Mouse (Mus musculus): Measurements from ENCODE around the gene Csnk1g1. TPM values are rescaled to one million over a fixed set of nuclear protein-coding genes. Genes with fewer than 3 reads are reported as not detected.

Gene Csnk1g1
- polyA plus RNA-seq, 1 experiment from 2014 or later = 22.9 TPM

DNA sequence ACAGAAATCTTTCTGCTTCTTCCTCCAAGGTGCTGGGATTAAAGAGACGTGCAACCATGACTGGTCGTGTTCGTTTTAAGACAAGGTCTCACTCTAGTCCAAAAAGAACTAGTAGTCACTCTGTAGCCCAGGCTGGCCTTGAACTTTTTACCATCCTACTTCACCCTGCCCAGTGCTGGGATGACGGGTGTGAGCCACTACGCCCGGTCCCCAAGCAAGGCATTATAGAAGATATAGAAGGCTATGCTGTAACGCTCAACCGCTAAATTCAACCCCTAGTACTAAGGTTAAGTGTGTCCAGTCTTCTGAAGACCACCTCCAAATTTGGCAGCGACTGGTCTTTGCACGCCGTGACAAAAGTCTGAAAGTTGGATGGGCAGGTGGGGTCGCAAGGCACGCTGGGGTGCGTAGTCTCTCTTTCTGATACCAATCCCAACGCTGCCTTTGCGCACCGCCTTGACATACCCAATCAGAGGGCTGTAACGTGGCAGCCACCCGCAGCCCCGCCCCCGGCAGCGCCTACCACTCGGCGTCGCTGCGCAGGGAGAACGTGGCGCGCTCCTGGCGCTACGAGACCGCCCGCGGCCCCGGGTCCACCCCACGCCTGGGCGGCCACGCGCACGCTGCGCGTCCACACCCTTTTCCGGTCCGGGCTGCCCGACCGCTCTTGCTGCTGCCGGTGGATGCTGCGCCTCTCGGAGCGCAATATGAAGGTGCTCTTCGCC, 151.0 kb downstream of the Csnk1g1 start, which contains the start of gene Ppib:
Gene Ppib, plus strand, starts transcription at position 640 of the 725 bp plus-strand sequence.
- Histone ChIP-seq H3K27me3 (no peaks in the 10 kb centered on the region), H3K4me1 (replicated peaks) (peaks cover 28% of the 10 kb centered on the region), H3K4me3 (peak within 1 kb of the TSS; percentile 74), H3K27ac (replicated peaks) (peak within 1 kb of the TSS; percentile 87), H3K9me3 (no peaks in the 10 kb centered on the region), H3K9ac (peak within 1 kb of the TSS; percentile 87), H3K4me2 (peak within 1 kb of the TSS; percentile 80), H3K36me3 (peaks cover 23% of the 10 kb centered on the region)
- under 1% methylated on average over 51 of the region's 51 CpGs for WGBS
- ATAC-seq (ENCODE audit: low FRiP score, low read depth) = peak; percentile 97

DNA sequence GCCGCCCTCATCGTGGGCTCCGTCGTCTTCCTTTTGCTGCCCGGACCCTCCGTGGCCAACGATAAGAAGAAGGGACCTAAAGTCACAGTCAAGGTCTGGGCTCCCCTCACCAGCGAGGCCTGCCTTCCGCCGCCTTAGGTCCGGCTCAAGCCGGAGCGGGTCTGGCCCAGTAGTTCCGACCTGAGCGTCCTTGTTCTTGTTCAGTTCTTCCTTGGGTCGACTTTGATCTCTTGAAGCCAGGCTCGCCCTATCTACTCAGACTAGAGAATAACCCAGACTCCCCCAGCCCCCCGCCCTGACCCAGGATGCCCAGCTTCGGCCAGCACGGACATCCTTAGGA, 151.6 kb downstream of the Csnk1g1 start:
- peak; percentile 77 for ATAC-seq (ENCODE audit: low FRiP score, low read depth)
- H3K4me1 ChIP-seq (replicated peaks) = peaks cover 28% of the 10 kb centered on the region
- H3K9ac ChIP-seq = peak overlapping the region; percentile 87
- peak overlapping the region; percentile 74 for H3K4me3 ChIP-seq
- H3K9me3 ChIP-seq = no peaks in the 10 kb centered on the region
- under 1% methylated on average over 20 of the region's 20 CpGs for WGBS
- H3K4me2 ChIP-seq = peak overlapping the region; percentile 80
- H3K27me3 ChIP-seq = no peaks in the 10 kb centered on the region
- peaks cover 26% of the 10 kb centered on the region for H3K36me3 ChIP-seq
- peak overlapping the region; percentile 87 for H3K27ac ChIP-seq (replicated peaks)

DNA sequence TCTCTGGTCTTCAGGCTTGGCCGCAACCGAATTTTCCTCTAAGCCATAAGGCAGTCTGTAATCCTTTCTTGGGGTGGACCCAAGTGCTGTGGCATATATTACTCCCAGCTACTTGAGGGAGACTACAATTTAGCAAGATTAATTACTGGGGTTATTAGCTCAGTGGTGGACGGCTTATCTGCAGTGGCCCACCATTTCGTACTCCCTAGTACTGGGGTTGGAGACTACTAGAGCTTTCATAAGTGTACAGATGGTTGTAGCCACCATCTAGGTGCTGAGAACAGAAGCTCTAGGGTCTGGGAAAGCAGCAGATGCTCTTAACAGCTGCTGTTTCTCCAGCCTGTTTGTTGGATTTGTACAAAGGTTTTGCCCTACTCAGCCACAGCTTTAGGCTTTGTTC, 152.3 kb downstream of the Csnk1g1 start:
- Histone ChIP-seq H3K9me3 (no peaks in the 10 kb centered on the region), H3K4me1 (replicated peaks) (peaks cover 28% of the 10 kb centered on the region), H3K4me2 (peak overlapping the region; percentile 80), H3K36me3 (peaks cover 33% of the 10 kb centered on the region), H3K27me3 (no peaks in the 10 kb centered on the region), H3K27ac (replicated peaks) (peak overlapping the region; percentile 87), H3K4me3 (peak overlapping the region; percentile 74), H3K9ac (peak overlapping the region; percentile 87)
- WGBS = 32% methylated on average over 4 of the region's 4 CpGs
- ATAC-seq (ENCODE audit: low FRiP score, low read depth) = no peak

DNA sequence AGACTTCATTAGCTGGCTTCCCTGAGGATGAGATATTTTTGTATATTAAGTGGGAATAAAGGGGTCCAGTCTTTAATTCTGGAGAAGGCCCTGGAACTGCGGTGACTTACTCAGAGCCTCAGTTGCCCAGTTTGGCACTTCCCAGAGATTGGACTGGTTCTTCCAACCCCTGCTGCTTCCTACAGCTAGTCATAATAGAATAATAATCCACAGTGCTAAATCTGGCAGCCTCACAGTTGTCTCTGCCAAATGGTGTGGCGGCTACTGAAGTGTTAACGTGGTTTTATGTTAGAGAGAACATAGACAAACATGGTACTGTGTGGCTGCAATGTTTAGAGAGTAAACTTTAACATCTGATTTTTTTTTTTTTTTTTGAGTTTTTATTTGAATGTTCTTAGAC, 152.9 kb downstream of the Csnk1g1 start:
- Histone ChIP-seq H3K27ac (replicated peaks) (peak overlapping the region; percentile 87; the same call in 1 of the 2 replicates), H3K9ac (peak overlapping the region; percentile 87), H3K27me3 (no peaks in the 10 kb centered on the region), H3K4me3 (peak overlapping the region; percentile 74), H3K4me1 (replicated peaks) (peaks cover 28% of the 10 kb centered on the region), H3K36me3 (peaks cover 40% of the 10 kb centered on the region), H3K4me2 (peak overlapping the region; percentile 80), H3K9me3 (no peaks in the 10 kb centered on the region)
- WGBS = 76% methylated on average over 3 of the region's 3 CpGs
- no peak for ATAC-seq (ENCODE audit: low FRiP score, low read depth)

DNA sequence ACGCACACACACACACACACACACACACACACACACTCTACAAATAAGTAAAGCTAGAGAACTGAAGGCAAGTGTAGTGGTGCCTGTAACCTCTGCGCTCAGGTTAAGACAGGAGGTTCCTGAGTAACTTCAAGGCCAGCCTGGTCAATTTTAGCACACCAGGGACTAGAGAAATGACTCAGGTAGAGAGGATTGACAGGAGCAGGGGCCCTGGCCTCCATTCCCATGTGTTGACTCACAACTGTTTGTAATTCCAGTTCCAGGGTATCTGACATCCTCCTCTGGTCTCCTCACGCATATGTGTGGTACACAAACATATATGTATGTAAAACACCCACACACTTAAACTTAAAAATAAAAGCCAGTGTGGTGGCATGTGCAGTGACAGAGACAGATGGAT, 154.7 kb downstream of the Csnk1g1 start:
- Histone ChIP-seq H3K4me1 (replicated peaks) (peaks cover 28% of the 10 kb centered on the region), H3K27me3 (peaks cover 12% of the 10 kb centered on the region), H3K36me3 (peaks cover 48% of the 10 kb centered on the region), H3K9ac (no peak overlapping the region), H3K27ac (replicated peaks) (no peak overlapping the region), H3K4me2 (no peak overlapping the region), H3K4me3 (no peak overlapping the region), H3K9me3 (no peaks in the 10 kb centered on the region)
- no peak for ATAC-seq (ENCODE audit: low FRiP score, low read depth)
- 91% methylated on average over 3 of the region's 3 CpGs for WGBS

DNA sequence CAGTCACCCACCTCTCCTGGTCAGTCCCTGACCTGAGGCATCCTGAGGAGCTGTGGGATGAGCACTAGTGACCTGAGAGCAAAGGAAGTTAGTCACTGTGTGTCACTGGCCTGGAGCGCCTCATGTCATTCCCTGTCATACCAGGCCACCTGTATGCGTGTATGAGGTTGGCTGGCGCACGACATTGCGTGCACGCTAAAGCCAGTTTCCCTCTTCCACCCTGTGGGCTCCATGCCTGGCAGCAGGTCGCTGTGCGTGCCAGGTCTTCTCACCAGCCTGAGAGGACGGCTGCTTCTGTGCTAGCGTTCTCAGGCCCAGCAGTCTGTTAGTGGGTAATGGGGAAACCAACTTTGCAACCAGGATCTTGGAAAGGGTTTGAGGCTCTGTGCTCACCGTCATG, 155.6 kb downstream of the Csnk1g1 start:
- H3K9me3 ChIP-seq = no peaks in the 10 kb centered on the region
- H3K36me3 ChIP-seq = peaks cover 48% of the 10 kb centered on the region
- H3K4me1 ChIP-seq (replicated peaks) = peaks cover 31% of the 10 kb centered on the region
- WGBS = 98% methylated on average over 11 of the region's 11 CpGs
- ATAC-seq (ENCODE audit: low FRiP score, low read depth) = no peak
- no peak overlapping the region for H3K9ac ChIP-seq
- no peak overlapping the region for H3K4me2 ChIP-seq
- no peak overlapping the region for H3K4me3 ChIP-seq
- no peak overlapping the region for H3K27ac ChIP-seq (replicated peaks)
- peaks cover 12% of the 10 kb centered on the region for H3K27me3 ChIP-seq

DNA sequence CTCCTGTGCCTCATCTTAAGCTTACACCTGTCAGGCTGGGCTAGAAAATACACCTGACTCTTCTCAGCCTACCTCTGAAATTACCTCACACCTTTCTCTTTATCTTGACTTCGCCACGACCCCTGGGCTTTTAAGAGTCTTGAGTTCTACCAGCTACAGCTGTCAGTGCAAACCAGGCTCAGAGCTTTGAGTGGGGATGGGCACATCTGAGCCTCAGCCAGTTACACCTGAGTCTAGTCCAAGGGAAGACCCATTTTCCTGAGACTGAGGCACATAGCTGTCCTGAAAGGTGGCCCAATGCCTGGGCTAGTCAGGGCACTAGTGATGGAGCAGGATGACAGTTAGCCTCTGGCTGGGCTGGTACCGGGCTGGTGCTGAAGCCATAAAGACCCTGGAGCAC, 158.1 kb downstream of the Csnk1g1 start:
- H3K9ac ChIP-seq = no peak overlapping the region
- no peak for ATAC-seq (ENCODE audit: low FRiP score, low read depth)

DNA sequence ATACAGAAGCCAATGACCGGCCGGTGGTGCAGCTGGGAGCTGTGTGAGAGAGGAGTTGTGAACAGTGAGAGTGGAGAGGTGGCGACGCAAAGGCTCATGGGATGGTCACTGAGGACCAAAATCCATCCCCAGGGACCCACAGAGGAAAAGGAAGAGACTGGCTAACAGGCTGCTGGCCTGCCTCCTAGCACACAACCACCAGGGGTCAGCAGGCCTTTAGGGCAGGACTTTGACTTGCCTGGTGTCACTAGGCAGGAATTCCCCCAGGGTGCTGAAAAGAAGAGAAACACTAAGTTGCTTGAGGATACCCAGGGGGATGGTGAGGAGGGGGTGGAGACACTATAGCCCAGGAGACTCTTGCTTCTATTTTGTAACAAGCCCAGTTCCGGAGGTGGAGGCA, 158.8 kb downstream of the Csnk1g1 start:
- H3K9ac ChIP-seq = no peak overlapping the region
- no peak for ATAC-seq (ENCODE audit: low FRiP score, low read depth)
- H3K27me3 ChIP-seq = peaks cover 16% of the 10 kb centered on the region
- peaks cover 14% of the 10 kb centered on the region for H3K4me1 ChIP-seq (replicated peaks)
- no peak overlapping the region for H3K4me3 ChIP-seq
- no peak overlapping the region for H3K27ac ChIP-seq (replicated peaks)
- no peak overlapping the region for H3K4me2 ChIP-seq
- WGBS = 25% methylated on average over 5 of the region's 5 CpGs
- no peaks in the 10 kb centered on the region for H3K9me3 ChIP-seq
- H3K36me3 ChIP-seq = peaks cover 44% of the 10 kb centered on the region

More for the DNA sequence above, 158.1 kb downstream of the Csnk1g1 start:
- peaks cover 48% of the 10 kb centered on the region for H3K36me3 ChIP-seq
- peaks cover 16% of the 10 kb centered on the region for H3K27me3 ChIP-seq
- no peak overlapping the region for H3K4me3 ChIP-seq
- H3K4me1 ChIP-seq (replicated peaks) = peaks cover 21% of the 10 kb centered on the region
- H3K4me2 ChIP-seq = no peak overlapping the region
- H3K9me3 ChIP-seq = no peaks in the 10 kb centered on the region
- no peak overlapping the region for H3K27ac ChIP-seq (replicated peaks)
- 90% methylated on average over 3 of the region's 3 CpGs for WGBS

DNA sequence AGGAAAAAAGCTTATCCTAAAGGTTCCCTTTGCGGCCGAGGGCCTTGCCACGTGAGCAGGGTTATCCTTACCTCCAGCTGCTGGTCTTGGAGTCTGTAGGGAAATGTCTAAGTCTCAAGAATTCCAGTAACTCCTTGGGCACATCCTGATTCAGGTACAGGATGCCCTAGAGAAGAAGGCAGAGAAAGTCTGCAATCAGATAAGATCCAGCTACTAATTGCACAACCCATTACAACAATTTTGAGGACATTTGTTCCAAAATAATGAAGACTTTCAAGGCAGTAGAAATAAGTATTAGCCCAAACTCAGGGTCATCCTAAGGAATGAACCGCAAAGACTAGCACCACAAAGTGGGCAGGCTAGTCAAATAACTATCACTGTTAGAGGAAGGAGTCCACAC, 159.3 kb downstream of the Csnk1g1 start:
- Histone ChIP-seq H3K36me3 (peaks cover 39% of the 10 kb centered on the region), H3K4me3 (no peak overlapping the region), H3K27me3 (peaks cover 16% of the 10 kb centered on the region), H3K9me3 (no peaks in the 10 kb centered on the region), H3K9ac (no peak overlapping the region), H3K4me1 (replicated peaks) (peaks cover 14% of the 10 kb centered on the region), H3K27ac (replicated peaks) (no peak overlapping the region), H3K4me2 (no peak overlapping the region)
- no peak for ATAC-seq (ENCODE audit: low FRiP score, low read depth)
- 62% methylated on average over 4 of the region's 4 CpGs for WGBS

DNA sequence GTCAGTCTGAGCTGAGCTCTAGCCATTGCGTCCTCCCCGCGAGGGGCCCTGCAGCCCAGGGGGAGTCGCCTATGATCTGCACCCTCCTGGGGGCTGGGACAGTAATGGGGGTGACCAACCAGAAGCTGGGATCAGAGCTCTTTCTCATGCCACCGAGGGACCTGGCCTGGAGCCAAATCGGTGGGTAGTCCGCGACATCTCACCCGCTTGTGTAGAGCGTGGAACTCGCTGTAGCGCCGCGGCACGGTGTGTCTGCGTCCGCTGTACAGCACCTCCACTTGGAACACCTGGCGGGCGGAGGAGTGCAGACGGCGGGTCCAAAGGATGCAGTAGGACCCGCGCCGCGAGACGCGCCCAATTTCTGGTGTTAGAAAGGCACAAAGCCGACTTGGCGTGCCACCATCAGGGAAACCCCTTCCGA, 160.3 kb downstream of the Csnk1g1 start:
- peak; percentile 64 for ATAC-seq (ENCODE audit: low FRiP score, low read depth)
- H3K36me3 ChIP-seq = peaks cover 29% of the 10 kb centered on the region
- H3K27ac ChIP-seq (replicated peaks) = no peak overlapping the region
- peak overlapping the region; percentile 54 for H3K9ac ChIP-seq
- peak overlapping the region; percentile 56 for H3K4me3 ChIP-seq
- under 1% methylated on average over 30 of the region's 30 CpGs for WGBS
- H3K4me1 ChIP-seq (replicated peaks) = peaks cover 14% of the 10 kb centered on the region
- peak overlapping the region; percentile 93 for H3K4me2 ChIP-seq
- H3K9me3 ChIP-seq = no peaks in the 10 kb centered on the region
- peaks cover 16% of the 10 kb centered on the region for H3K27me3 ChIP-seq

DNA sequence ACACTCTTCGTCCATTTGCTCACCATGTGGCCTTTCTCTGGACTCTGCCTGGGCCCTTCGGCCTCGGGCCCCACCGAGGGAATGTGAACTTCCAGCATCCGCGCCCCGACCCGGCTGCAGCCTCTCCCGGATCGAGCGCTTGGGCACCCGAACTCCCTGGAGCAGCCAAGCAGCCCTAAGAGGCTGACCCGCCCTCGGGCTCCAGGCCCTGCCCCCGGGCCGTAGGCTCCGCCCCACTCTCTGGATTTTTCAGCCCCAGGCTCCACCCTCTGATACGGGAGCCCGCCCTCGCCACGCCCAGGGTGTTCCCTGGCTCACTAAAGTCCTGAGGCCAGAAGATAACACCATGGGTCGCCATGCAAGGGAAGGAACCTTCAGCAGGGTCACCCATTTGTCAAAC, 160.9 kb downstream of the Csnk1g1 start, which contains the start of gene Snx22:
Gene Snx22, minus strand, starts transcription at position 137 of the 400 bp plus-strand sequence.
- Histone ChIP-seq H3K4me2 (peak within 1 kb of the TSS; percentile 93), H3K27ac (replicated peaks) (no peak within 1 kb of the TSS), H3K9me3 (no peaks in the 10 kb centered on the region), H3K4me1 (replicated peaks) (peaks cover 14% of the 10 kb centered on the region), H3K27me3 (peaks cover 16% of the 10 kb centered on the region), H3K4me3 (peak within 1 kb of the TSS; percentile 56), H3K36me3 (peaks cover 25% of the 10 kb centered on the region), H3K9ac (peak within 1 kb of the TSS; percentile 54)
- ATAC-seq (ENCODE audit: low FRiP score, low read depth) = peak; percentile 93
- 2% methylated on average over 22 of the region's 22 CpGs for WGBS

DNA sequence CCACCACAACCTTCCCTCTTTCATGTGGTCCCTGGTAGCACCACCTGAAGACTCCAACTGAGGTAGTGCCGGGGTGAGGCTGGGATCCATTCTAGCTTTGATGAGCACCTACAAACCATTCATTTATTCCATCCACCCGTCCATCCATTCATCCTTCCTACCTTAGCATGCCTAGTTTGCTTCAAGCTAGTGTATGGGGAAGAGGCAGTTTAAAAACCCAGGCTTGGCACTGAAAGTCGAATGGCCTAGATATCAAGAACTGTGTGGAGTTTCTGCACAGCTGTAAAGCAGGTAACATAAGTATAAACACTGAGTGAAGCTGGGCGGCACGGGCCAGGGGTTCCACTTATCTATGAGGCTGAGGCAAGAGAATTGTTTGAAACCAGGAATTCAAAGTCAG, 161.4 kb downstream of the Csnk1g1 start:
- H3K4me2 ChIP-seq = no peak overlapping the region
- peaks cover 23% of the 10 kb centered on the region for H3K36me3 ChIP-seq
- no peak for ATAC-seq (ENCODE audit: low FRiP score, low read depth)
- H3K9me3 ChIP-seq = no peaks in the 10 kb centered on the region
- H3K9ac ChIP-seq = no peak overlapping the region
- H3K4me3 ChIP-seq = no peak overlapping the region
- 92% methylated on average over 5 of the region's 5 CpGs for WGBS
- H3K4me1 ChIP-seq (replicated peaks) = peaks cover 14% of the 10 kb centered on the region
- H3K27me3 ChIP-seq = peaks cover 16% of the 10 kb centered on the region
- no peak overlapping the region for H3K27ac ChIP-seq (replicated peaks)

Measured in hindbrain, embryonic 15.5 days (tissue).